Mouse (Mus musculus) lung, adult 2 months (tissue): Measurements from ENCODE around the gene Igf2bp3. TPM values are rescaled to one million over a fixed set of nuclear protein-coding genes. Genes with fewer than 3 reads are reported as not detected.
"Not testable (repeated sequence)": the region's sequence is repeated elsewhere in the genome, so short reads cannot be mapped to it uniquely, and the experiment has no call there.

Experiments
- DNase-seq: peaks from one replicate; pipeline ENCODE4 v3.0.0; 2022
- H3K4me1 ChIP-seq: fragments of 200-500 bp; 2 replicates; pipeline ENCODE4 v1.6.1; 2011; ENCODE audit warnings: low read length; ENCODE audit not compliant: control insufficient read depth, insufficient read depth
- H3K4me3 ChIP-seq: fragments of 200-500 bp; replicated peaks from 2 replicates; pipeline ENCODE3; 2011; ENCODE audit warnings: low read depth, mild to moderate bottlenecking, control low read depth, low read length; ENCODE audit errors: extremely low read depth
- CTCF ChIP-seq: fragments of 200-500 bp; IDR thresholded peaks from 2 replicates; pipeline ENCODE4 v1.5.1; 2011; ENCODE audit warnings: mild to moderate bottlenecking, low read length, control low read depth; ENCODE audit not compliant: insufficient read depth
- POLR2A ChIP-seq: fragments of 200-500 bp; IDR thresholded peaks from 2 replicates; pipeline ENCODE4 v1.6.1; 2011; ENCODE audit warnings: low read depth, mild to moderate bottlenecking, control low read depth, low read length, borderline replicate concordance; ENCODE audit errors: extremely low read depth
- WGBS: fragments of 180-500 bp; shearing (Covaris S2); methylation state at CpG from one replicate; pipeline ENCODE4 v1.1.7; 2018; 5-methylcytosine and 5-hydroxymethylcytosine counted together
- polyA plus RNA-seq: library from polyadenylated mRNA; depleted of rRNA; stranded (reverse); fragments of >200 nt; gene quantifications from 2 replicates; pipeline ENCODE4 v1.2.3, GENCODE M21; 2012; rRNA removed

Gene Igf2bp3
- 0.03 and 0.07 TPM in 2 replicates for polyA plus RNA-seq

DNA sequence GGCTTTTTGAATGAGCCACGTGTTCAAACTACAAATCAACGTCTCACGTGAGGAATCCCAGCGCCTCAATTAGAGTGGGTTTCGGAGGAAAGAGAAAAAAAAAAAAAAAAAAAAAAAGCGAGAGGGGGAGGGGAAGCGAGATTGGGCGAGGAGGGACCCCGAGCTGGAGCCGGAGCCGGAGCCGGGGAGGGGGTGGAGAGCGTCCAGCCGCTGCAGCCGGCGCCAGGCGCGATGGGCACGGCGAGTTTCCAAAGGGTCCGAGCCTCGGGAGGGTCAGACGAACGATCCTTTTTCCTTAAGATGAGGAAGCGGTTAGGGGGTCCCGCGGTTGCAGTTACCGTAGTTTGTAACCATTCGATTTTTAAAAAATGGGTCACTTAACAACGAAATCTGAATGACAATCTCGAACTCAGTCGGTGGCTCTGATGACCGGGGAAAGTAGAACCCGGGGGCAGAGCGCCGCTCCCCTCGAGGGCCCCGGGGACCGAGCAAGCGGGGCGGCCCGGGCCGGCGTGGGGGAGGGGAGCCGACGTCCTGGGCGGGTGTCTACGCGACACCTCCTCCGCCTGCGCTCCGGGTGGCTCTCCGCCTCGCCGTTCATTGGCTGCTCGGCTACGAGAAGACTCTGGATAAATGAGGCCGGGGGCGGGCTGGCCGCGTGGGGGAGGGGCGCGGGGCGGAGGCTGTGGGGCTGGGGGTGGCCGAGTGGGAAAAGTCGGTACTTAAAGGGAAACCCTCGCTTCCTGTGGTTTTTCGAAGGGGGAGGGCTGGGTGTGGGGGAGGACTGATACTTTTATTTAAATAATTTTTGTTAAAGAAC lies at the start of gene Igf2bp3:
TSS of gene Igf2bp3 (minus strand) at position 30 of the 820 bp plus-strand sequence.
- peak; percentile 31 for DNase-seq
- peak within 1 kb of the TSS; percentile 39 for H3K4me3 ChIP-seq
- WGBS, result 2% methylated on average over 66 of the region's 68 CpGs
- H3K4me1 ChIP-seq, result peaks cover 10% of the 10 kb centered on the region
- no peak for TF ChIP-seq CTCF
- no peak for TF ChIP-seq POLR2A

DNA sequence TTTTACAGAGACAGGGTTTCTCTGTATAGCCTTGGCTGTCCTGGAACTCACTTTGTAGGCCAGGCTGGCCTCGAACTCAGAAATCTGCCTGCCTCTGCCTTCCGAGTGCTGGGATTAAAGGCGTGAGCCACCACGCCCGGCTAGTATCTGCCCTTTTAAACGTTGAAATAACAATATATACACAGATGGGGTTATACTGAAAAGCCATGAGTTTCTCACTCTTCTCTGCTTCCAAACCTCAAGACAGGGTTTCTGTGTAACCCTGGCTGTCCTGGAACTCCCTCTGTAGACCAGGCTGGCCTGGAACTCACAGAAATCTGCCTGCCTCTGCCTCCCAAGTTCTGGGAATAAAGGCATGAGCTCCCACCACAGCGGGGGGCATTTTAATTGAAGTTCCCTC lies 49.7 kb upstream of the Igf2bp3 start:
- not testable (repeated sequence) for DNase-seq, H3K4me1 ChIP-seq, H3K4me3 ChIP-seq
- WGBS, result 81% methylated on average over 7 of the region's 7 CpGs

DNA sequence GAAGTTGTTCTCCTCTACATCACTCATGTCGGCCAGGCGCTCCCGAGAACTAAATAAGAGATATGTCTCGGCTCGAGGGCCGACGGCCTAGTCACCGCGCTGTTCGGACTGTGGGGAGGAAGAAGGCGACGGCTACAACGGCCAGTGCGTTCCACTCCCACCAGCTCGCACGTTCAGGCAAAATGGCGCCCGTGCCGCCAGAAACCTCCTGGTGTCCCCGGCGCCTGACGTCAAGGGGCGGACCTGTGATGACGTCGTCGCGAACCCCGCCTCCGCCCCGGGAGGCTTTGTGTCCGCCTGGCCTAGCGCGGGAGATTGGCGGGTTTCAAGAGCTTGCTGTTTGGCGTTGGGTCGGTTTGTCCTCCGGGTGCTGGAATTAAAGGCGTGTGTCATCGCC lies 49.1 kb upstream of the Igf2bp3 start, which contains the start of gene Tra2a:
TSS of gene Tra2a (minus strand) at position 187 of the 397 bp plus-strand sequence.
- WGBS, result under 1% methylated on average over 39 of the region's 39 CpGs
- H3K4me3 ChIP-seq, result peak within 1 kb of the TSS; percentile 87
- H3K4me1 ChIP-seq, result peaks cover 10% of the 10 kb centered on the region
- TF ChIP-seq CTCF (no peak), POLR2A (peak; percentile 98)
- DNase-seq, result peak; percentile 96

DNA sequence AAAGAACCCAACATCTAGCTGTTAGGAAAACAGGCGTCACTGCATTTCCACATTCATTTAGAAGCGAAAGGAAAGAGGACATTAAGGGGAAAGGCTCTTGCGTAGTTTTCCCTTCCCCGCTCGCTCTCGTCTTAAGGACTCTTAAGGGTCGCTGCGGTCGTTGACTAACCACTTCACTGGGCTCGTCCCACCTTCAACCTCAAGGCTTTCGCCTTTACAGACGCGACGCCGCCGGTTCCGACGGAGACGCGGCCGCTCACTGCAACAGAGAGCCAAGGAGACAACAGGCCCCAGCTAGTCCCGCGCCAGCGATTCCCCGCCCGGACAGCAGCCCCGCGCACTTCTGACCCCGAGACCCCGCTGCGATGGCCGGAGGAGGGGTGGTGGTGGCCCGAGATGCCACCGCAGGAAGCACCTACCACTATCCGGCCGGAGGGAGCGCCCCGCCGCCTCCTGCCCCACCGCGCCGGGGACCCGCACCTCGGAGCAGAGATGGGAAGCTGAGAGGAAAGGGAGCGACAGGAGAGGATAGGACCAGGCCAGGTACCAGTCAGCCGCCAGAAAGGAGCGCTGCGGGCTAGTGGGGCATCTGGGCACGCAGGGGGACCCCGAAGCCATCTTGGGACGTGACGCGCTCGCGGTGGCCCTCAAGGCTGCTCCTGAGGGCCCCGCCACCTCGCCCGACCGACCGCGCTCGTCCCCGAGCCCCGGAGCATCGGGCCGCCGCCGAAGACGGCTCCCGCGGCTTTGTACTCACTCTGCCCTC lies 48.5 kb upstream of the Igf2bp3 start:
- peaks cover 10% of the 10 kb centered on the region for H3K4me1 ChIP-seq
- TF ChIP-seq POLR2A (peak; percentile 61; the same call in 1 of the 2 replicates), CTCF (no peak)
- H3K4me3 ChIP-seq, result peak overlapping the region; percentile 87
- DNase-seq, result peak; percentile 78
- under 1% methylated on average over 71 of the region's 71 CpGs for WGBS

DNA sequence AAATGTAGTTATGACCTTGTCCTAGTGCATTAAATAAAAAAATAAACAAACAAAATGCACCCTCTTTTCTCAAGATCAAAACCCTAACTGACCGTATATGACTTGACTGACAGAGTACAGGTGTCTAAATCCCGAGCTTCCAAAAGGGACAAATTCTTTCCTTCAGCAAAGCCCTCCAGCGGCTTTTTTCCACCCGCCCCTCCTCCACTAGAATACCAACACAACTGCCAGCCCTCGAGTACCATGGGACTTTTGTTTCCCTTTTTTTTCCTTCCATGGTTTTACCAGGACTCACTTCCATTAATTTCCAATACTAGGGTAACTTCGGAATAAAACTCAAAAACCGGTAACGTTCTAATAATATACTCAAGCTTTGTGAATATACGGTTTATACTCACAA lies 47.7 kb upstream of the Igf2bp3 start:
- WGBS, result 1% methylated on average over 9 of the region's 9 CpGs
- no peak for DNase-seq

DNA sequence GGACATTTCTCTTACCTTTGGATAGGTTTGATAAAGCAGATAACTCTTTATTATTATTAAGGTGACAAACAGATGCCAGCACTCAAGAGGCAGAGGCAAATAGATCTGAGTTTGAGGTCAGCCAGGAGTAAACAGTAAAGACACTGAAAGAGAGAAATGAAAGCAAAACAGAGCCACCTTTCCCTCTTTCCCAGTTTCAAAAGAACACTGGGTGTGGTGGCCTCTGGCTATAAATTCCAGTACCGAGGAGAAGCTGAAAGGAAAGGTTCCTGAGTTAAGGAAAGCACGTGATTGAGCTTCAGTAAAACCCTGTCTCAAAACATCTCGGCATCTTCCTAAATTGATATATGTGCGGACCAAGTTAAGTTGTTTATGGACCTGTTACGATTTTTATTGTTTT lies 45.0 kb upstream of the Igf2bp3 start:
- no peak overlapping the region for H3K4me3 ChIP-seq
- H3K4me1 ChIP-seq, result peaks cover 16% of the 10 kb centered on the region
- no peak for TF ChIP-seq POLR2A
- no peak for TF ChIP-seq CTCF
- DNase-seq, result no peak
- 35% methylated on average over 5 of the region's 5 CpGs for whole genome bisulfite sequencing

More for the DNA sequence above, 47.7 kb upstream of the Igf2bp3 start:
- TF ChIP-seq CTCF (no peak), POLR2A (no peak)
- Histone ChIP-seq H3K4me3 (peak overlapping the region; percentile 87), H3K4me1 (peaks cover 14% of the 10 kb centered on the region)

DNA sequence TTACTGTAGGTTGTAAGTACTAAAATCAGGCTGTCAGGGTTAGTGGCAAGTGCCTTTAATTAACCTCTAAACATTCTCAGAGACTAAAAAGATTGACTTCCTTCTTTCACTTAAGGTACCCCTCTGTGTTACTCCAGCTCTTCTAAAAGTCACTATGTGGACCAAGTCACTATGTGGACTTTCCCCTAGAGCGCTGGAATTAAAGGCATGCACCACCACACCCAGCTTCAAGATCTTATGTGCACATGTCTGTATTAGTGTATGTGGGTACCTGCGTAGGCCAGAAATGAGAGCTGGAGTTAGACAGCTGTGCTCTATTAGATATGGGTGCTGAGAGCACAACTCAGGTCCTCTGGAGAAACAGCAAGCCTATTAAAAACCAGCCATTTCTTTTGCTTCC lies 43.1 kb upstream of the Igf2bp3 start:
- TF ChIP-seq POLR2A, result no peak
- no peak for TF ChIP-seq CTCF
- WGBS, result 84% methylated on average over 2 of the region's 2 CpGs

DNA sequence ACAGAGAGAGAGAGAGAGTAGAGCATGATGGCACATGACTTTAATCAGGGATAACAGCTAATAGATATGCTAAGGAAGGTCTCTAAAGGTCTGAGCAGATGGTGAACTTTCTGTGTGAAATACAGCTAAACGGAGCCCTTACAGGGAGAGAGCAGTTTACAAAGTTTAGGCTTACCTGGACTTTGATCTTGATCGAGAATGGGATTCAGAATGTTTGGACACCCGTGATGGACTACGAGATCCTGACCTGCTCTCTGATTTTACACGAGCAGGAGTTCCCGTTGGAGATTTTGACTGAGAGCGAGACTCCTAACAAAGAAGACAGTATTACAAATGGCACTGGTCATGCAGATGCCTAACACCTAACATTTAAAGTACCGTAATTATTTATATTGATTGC lies 37.5 kb upstream of the Igf2bp3 start:
- Histone ChIP-seq H3K4me1 (peaks cover 2% of the 10 kb centered on the region; the same call in 1 of the 2 replicates), H3K4me3 (no peak overlapping the region)
- no peak for DNase-seq
- WGBS, result 90% methylated on average over 8 of the region's 8 CpGs
- no peak for TF ChIP-seq CTCF
- TF ChIP-seq POLR2A, result no peak

More for the DNA sequence above, 43.1 kb upstream of the Igf2bp3 start:
- no peak for DNase-seq
- Histone ChIP-seq H3K4me1 (peaks cover 16% of the 10 kb centered on the region), H3K4me3 (no peak overlapping the region)

DNA sequence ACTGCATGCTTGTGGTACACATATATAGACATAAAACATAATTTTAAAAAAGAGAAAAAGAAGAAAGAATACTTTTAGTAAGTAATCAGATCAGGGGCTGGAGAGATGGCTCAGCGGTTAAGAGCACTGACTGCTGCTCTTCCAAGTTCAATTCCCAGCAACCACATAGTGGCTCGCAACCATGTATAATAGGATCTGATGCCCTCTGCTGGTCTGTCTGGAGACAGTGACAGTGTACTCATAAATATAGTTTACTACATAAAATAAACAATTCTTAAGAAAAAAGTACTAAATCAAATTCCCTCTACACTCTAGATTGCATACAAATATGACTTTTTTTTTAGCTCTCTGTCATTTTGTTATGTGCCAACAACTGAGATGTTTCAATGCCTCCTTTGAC lies 36.4 kb upstream of the Igf2bp3 start:
- H3K4me1 ChIP-seq, result no peaks in the 10 kb centered on the region; the same call in 1 of the 2 replicates
- 97% methylated on average over 2 of the region's 2 CpGs for WGBS
- no peak for TF ChIP-seq CTCF
- no peak for TF ChIP-seq POLR2A
- no peak overlapping the region for H3K4me3 ChIP-seq
- no peak for DNase-seq

DNA sequence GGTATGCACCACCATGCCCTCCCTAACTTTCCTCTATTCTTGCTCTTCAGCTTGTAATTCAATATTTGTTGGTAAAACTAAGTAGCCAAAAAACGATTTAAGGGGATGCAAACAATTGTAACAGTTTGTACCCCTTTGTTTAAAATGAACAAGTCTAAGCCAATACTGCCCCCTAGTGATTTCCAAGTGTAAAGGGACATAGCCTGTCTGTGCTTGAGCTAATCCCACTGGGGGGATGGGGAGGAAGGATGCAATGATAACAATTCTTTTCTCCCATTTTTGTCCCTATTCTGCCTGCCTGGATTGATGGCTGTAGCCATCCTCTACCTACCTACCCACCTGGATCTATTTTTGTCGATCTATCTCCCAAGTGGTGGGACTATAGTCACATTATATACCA lies 32.5 kb upstream of the Igf2bp3 start:
- TF ChIP-seq POLR2A, result no peak
- TF ChIP-seq CTCF, result 0 out of 2 replicates have a peak, but pooled peaks have one; percentile 15
- no peak overlapping the region for H3K4me3 ChIP-seq
- no peaks in the 10 kb centered on the region for H3K4me1 ChIP-seq
- 51% methylated on average over 2 of the region's 2 CpGs for WGBS
- no peak for DNase-seq
